Mouse (Mus musculus): ENCODE measurements around the gene Exoc4.

Exoc4 gene

DNA sequence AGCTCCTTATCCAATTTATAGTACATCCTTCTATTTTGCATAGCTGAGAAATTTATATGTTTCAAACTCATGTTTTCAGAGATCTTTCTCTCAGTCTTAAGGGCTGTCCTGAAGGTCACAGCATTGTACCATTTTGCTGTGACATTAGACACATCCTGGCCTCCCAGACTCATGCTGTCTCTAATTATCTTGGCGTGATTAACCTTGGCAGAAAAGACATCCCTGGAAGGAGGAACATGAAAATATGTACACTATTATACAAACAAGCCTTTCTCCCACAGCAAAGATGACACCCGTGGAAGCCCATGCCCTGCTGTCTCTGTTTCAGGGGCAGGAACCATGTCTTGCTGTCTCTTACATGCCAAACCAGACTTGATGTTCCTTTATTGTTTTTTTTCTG lies 59.8 kb downstream of the Exoc4 start:
- no peak for DNase-seq (ENCODE audit: low spot score in 2 of 2)

DNA sequence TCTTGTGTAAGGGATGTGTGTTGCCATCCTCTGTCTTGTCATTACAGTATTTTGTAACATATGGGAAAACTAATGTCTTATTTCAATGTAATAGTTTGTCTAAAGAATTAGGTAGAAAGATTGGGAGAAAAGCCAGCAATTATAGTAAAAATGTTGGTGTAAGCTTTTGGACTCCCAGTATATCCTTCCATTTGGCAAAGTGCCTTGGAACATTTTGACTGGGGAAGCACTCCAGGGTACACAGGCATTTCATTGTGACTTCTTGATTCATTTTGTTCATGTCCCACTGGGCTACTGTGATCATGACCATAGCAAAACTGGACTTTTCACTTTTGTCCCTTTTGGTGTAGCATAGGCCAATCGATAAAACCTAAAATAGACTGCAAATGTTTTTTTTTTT lies 61.6 kb downstream of the Exoc4 start:
- no peak for DNase-seq (ENCODE audit: low spot score in 2 of 2)

GRCm38 (mm10) chr6:33322849-33323248 lies 74.0 kb downstream of the Exoc4 start:
- no peak for DNase-seq (ENCODE audit: low spot score in 2 of 2)

GRCm38 (mm10) chr6:33323386-33323785 lies 74.5 kb downstream of the Exoc4 start:
- DNase-seq (ENCODE audit: low spot score in 2 of 2), result no peak

DNA sequence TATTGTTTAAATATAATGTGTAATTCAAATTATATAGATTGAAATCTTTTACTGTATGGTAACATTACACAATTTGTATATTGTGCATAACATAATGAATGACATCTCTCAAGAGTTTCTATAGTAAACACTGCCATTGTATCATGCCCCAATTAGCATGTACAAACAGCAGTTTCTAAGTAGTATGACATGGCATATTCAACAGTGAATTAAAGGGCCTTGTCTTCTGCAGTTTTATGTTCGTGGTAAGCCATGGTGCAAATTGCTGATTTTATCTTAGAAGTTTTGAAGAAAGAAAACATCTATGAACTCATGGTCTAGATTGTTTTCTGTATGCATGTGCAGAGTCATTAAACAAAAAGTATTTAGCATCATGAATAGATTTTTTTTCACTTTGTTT lies 79.4 kb downstream of the Exoc4 start:
- no peak for DNase-seq (ENCODE audit: low spot score in 2 of 2)

DNA sequence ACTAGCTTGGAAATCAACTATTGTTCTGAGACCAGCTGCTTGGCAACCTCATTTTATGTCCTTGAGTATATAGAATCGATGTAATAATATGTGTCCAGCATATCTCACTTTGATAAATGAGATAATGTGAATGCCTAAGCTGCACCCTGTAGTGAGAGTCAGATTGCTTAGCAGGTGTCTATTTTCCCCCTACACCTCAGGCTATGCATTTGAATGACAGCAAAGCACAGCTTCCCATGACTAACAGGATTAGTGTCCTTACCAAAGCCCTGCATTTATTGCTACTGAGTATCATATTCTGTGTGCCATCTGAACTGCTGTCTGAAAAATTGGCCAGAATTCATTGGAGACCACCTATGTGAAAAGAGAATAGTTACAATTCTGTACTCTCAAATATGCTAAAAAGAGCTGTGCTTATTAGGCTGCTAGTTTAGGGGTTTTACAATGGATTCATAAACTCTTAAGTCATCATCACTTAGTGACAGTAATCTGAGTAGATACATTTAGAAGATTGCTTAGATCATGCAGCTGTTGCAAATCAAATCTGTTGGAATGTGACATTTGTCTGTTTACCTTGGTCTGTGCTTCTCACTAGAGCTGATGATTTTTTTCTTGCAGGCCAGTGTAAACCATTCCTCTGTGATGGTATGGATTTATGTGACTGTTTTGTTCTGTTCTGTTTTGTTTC lies 98.3 kb downstream of the Exoc4 start:
- DNase-seq (ENCODE audit: low spot score in 2 of 2), result no peak

DNA sequence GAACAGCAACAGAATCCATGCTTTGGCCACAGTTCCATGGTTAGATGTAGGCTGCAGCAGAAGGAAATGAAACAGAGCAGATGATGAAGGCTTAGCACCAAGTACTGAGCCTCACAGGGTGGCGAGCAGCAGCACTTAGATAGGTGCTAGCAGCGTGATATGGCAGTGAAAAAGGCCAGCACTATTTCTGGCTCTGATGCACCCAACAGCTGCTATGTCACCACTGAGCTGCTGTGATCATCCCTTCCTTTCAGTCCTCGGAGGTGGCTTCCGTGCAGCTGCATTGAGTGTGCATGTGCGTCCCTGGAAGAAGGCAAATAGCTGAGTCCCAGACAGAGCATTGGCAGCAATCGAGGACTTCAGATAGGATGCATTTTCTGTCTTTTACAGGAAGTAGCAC lies 112.7 kb downstream of the Exoc4 start:
- DNase-seq (ENCODE audit: low spot score in 2 of 2), result no peak

DNA sequence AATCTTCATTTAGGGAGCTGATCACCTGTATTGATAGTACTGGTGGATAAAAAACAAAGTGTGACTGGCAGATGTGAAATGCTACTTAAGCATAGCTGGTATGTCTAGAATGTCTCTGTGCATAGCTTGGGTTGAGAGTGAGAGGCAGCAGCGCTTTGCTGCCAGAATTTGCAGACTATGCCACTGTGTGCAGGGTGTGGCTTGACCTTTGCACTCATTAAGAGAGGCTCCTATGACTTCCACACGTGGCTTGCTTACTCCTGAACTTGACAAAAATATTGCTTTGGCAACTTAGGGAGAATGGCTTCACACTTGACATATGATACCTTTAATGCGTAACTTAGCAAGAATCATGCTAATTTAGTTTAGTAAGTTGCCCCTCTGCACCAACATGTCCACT lies 131.6 kb downstream of the Exoc4 start:
- no peak for DNase-seq (ENCODE audit: low spot score in 2 of 2)

DNA sequence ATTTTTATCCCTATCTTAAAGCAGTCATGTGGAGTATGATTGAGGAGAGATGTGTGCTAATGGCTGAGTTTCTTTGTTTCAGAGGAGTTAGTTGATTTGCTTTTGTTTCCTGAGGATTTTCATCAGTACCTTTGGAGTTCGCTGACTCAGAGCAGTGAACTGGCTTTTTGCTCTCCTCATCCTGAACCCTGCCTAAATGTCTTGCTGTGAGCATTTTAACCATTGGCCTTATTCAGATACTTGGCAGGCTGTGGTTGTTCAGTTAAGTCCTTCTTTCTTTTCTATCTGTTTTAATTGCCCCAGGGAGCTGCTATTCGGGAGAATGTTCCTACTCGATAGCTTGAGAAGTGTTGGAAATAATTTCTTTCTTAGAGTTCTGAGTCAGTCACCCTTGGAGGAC lies 133.3 kb downstream of the Exoc4 start:
- no peak for DNase-seq (ENCODE audit: low spot score in 2 of 2)

- DNase-seq (ENCODE audit: low spot score in 2 of 2), result no peak
Observed at GRCm38 (mm10) chr6:33392020-33392419, 143.1 kb downstream of the Exoc4 start.

DNA sequence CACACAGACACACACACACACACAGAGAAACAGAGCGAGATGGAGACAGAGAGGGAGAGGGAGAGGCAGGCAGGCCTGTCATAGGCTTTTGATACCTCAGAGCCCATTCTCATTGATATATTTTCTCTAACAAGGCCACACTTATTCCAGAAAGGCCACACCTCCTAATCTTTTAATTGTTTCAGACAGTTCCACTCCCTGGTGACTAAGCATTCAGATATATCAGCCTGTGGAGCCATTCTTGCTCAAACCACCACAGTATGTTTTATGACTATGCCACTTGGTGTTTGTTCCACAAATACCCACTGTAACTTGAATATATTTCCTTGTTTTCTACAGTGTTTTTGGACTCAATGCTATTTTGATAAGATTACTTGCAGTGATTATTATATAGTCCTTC lies 150.6 kb downstream of the Exoc4 start:
- DNase-seq (ENCODE audit: low spot score in 2 of 2), result no peak

DNA sequence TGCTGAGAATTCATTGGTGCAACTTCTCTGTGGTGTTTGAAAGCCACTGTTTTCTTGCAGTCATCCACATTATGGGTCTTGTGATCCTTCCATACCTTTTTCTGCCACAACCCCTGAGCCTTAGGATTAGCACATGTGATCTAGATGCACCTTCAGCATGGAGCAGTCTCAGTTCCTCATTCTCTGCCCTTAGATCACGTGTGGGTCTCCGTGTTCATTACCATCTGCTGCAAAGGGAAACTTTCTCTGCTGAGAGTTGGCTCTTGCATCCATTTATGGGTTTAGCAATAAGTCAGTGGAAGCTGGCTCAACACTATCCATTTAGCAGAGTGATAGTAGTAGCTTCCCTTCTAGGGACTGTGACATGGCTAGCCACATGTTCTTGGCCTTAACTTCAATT lies 152.3 kb downstream of the Exoc4 start:
- DNase-seq (ENCODE audit: low spot score in 2 of 2), result no peak

GRCm38 (mm10) chr6:33405562-33406275 lies 156.8 kb downstream of the Exoc4 start:
- no peak for DNase-seq (ENCODE audit: low spot score in 2 of 2)

DNA sequence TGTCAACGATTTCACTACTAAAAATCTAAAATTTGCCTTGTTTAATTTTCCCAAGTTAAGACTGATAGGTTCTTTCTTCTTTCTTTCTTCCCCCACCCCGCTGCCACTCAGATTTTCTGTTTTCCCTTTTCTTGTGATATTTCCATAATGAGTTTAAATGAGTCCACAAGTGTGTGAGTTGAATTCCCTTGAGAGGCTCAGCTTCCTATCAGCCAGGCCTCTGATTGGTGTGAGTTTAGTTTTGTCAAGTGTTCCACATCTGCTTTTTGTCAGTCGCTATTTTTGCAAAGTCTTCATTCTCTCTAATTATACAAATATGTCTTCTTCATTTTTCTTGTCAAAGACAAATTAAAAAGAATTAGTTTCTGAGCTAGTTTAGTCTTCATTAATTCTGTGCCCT lies 160.7 kb downstream of the Exoc4 start:
- no peak for DNase-seq (ENCODE audit: low spot score in 2 of 2)

- DNase-seq (ENCODE audit: low spot score in 2 of 2), result no peak
Observed at GRCm38 (mm10) chr6:33425007-33425406, 176.1 kb downstream of the Exoc4 start.

- DNase-seq (ENCODE audit: low spot score in 2 of 2), result no peak
Observed at GRCm38 (mm10) chr6:33431207-33431787, 182.4 kb downstream of the Exoc4 start.

DNA sequence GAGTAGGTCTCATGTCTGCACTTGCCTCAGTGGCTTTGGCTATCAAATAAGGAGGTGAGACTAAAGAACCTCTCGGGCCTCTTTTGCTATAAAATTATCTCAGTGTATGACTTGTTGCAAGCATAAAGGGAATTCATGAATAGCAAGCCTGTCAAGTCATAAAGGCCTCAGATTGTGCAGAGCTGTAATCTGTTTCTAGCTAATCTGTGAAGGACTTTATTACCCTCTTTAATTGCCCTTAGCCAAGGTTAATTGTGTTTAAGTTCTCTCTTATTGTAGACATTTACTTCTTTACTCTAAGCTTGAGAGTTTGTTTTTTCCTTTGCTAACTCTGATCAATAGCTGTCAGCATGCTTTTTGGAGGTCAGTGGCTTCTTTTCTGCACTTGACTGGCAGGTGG lies 191.6 kb downstream of the Exoc4 start:
- DNase-seq (ENCODE audit: low spot score in 2 of 2), result no peak

DNA sequence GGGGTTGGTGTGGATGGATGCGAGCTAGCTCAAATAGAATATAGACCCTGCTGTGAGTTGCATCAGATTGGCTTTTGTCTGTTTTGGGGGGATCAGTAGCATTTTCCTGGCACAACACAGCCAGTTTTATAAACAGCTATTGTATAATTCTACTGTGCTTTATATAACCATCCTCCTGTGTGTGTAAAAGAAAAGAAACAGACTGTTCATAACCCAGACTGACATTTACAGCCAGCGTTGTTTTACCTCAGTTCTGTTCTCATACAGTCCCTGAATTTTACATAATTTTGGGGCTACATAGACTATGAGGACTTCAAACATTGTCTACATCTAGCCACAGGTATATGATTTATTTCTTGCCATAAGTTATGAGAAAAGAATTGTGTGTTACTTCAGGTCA lies 204.9 kb downstream of the Exoc4 start:
- no peak for DNase-seq (ENCODE audit: low spot score in 2 of 2)

GRCm38 (mm10) chr6:33454354-33454753 lies 205.5 kb downstream of the Exoc4 start:
- DNase-seq (ENCODE audit: low spot score in 2 of 2), result no peak

DNA sequence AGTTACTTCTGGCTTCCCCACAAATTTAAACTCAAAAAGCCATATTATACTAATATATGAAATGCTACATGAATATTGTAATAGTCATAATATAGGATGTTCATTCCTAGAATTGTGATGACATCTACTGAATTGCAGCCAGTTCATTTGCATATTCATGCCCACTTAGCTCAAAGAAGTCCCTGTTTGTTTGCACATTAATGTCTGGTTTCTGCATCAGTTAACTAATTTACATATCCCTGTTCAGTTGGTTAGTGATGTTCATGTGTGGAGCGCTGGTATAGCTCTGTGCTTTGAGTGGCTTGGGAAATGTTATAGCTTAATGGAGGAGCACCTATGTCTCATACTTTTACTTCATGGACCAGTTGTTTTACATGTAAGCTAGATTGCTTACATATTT lies 206.4 kb downstream of the Exoc4 start:
- DNase-seq (ENCODE audit: low spot score in 2 of 2), result no peak

GRCm38 (mm10) chr6:33464862-33465261 lies 216.0 kb downstream of the Exoc4 start:
- no peak for DNase-seq (ENCODE audit: low spot score in 2 of 2)

- DNase-seq (ENCODE audit: low spot score in 2 of 2), result no peak
Observed at GRCm38 (mm10) chr6:33465392-33465791, 216.5 kb downstream of the Exoc4 start.

DNA sequence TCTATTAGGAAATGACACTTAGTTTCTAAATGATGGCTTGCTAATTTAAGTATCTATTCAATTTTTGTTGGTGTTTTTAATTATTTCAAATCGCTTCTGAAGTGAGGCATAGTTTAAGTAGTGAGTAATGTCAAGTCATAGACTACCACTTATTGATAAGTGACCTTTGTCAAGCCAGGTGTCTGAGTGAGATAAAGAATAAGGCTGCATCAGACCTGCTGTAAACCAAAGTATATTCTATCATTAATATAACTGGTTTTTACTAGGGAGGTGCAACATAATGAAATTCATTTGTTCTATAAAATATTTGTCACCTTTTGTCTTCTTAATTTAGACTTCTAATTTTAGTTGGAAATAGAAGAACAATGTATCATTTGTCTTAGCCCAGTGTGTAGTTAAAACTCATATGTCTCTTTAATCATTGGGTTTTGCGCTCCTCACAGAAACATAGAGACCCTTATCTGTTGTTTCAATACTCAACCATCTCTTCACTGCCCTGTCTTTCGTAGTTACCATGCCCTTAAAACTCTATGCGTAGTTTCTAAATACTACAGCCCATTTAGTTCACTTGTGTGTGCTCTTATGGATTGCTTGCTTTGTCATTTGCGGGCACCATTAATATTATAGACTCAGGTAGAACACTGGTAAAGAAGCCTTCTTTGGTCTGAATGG lies 217.4 kb downstream of the Exoc4 start:
- no peak for DNase-seq (ENCODE audit: low spot score in 2 of 2)

Measured in cerebellum, postnatal 4 days (tissue).